Mouse (Mus musculus): Measurements from ENCODE around the gene Wdfy1.

Wdfy1 gene

DNA sequence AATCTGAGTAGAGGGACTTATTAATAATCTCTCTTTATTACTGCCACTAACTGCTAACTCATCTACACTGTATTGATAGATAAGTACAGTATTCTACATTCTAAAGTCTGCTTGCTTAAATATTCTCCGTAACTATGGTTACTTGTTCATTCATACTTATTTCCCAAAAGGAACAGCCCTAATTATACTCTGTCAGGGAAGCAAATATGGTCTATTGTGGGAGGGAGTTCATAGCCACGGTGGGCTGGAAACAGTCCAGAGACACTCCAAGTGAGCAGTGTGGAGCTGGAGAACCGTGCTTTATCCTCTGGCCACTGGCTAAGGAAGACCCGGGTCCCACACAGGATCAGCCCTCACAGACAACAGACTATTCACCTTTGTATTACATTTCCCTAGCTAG is 65.3 kb downstream of the Wdfy1 start:
- DNase-seq (ENCODE audit: low spot score), result no peak

DNA sequence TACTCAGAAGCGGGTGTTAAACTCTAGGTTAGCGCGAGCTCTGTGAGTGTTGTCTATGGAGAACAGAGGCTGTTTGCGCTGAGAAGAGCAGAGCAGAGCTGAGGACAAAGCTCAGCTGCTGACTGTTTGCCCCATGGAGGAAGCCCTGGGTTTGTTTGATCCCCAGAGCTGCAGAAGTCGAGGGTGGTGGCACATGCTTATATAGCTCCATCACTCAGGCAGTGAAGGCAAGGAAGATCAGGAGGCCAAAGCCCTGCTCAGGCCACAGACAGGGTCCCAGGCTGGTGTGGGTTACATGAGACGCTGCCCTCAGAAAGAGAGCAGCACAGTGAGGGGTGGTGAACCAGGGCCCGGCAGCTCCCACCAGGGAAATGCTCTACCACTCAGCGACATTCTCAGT is 65.7 kb downstream of the Wdfy1 start:
- no peak for DNase-seq (ENCODE audit: low spot score)

DNA sequence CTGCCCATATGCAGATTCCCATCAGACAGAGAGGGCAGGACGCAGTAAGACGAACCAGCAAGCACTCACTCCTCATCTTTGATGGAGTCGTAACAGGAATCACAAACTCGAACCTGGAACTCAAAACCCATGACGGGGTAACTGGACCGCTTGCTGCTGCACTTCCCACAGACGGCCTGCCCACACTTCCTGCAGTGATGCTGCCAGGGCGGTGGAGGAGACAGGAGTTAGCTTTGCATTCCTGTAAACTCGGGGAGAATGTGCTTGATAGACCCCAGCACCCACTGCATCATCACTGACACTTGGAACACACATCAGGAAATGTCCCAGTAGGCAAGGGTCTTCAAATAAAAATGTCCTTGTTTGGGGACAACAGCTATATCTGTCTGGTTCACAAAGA is 68.6 kb downstream of the Wdfy1 start:
- DNase-seq (ENCODE audit: low spot score), result no peak

DNA sequence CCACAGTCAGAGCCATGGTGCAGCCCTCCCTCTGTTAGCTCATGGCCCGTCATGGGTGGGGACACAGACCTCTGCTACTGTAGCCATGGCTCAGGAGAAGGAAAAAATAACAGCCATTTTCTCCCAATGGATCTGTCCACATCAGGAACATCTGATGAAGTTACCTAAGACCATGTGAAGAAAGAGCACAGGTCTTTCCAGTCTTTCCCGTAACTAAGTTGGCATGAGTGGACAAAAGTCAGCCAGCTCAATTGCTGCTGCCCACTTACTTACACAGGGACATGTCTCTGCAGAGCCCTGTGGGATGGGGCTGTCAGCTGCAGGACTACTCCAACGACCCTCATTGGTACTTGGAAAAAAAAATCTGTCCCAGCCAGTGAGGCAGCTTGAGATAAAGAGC is 69.2 kb downstream of the Wdfy1 start:
- no peak for DNase-seq (ENCODE audit: low spot score)

DNA sequence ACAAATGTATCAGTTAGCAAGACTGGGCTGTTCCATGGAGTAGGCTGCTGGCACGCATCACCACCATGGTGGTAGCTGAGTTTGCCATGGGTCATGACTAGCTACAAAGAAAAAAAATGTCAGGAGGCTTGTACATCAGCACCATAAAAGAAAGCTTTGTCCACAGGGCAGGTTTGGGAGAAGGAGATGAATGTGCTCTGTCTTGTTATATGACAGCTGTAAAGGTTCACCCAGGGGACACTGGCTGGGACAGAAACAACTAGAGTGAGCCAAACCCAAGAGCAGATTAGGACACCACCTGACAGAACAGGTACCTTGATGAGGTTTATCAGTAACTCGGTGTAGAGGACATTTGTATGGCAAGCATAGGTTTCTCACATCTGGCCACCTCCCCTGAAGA is 71.3 kb downstream of the Wdfy1 start:
- no peak for DNase-seq (ENCODE audit: low spot score)

DNA sequence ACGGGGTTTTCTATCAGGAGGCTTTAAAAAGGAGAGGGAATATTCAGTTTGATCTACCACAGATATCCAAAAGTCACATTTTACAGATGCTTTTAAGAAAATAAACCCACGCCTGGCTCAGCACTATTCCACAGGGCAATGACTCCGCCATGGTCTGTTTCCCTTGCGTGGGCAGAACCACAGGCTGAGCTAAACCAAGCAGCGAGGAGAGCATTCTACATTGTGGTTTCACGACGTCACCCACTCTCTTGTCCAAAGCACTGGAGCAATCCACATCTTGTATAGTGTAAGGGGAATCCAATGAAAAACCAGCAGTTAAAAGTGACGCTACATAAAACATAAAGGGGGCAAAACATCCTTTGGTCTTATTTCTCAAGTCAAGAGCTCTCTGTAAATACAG is 72.4 kb downstream of the Wdfy1 start:
- no peak for DNase-seq (ENCODE audit: low spot score)

DNA sequence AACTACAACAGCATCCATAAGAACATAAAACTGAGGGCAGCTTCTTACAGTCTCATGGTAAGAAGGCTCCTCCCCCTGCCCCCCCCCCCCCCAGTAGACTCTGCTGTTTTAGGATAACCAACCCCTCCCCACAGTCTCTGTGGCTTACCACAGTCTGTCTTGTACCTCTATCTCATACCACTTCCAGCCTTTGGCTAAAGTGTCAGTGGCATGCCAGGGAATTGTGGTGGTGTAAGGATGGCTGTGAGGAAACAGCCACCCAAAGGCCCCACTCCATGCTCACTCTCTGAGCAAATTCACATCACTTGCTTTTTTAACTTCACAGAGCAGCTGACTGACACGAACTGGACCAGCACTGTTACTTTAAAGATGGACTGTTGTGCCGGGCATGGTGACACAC is 77.4 kb downstream of the Wdfy1 start:
- no peak for DNase-seq (ENCODE audit: low spot score)

DNA sequence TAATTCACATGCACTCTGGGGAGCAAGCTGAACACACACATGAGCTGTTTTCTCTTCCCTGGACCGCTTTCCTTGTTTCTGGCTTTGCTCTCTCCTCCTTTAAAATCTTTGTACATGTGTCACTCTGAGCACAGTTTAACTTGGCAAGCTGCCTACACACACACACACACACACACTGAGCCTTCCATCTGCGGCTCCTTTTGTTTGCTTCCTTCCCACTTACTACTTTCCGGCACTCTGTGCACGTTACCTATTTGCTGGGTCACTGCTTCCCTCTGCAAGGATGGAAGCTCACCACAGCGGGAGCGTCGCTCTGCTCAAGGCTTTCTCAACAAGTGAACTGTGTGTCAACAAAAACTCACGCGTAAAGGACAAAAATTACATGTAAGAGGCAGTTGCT is 78.6 kb downstream of the Wdfy1 start:
- no peak for DNase-seq (ENCODE audit: low spot score)

DNA sequence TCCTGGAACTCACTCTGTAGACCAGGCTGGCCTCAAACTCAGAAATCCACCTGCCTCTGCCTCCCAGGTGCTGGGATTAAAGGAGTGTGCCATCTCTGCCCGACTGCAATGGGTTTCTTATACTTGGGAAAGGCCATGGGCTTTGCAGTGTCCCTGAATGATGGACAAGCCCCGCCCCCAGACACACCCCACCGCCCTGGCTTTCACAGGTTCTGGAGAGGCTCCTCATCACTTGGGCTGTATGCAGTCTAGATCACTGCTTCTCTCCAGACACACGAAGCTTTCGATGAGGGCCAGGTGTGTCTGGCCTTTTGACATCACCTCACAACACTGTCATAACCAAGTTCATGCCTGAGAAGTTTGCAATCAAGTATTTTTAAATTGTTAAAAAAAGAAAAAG is 79.0 kb downstream of the Wdfy1 start:
- DNase-seq (ENCODE audit: low spot score), result no peak

DNA sequence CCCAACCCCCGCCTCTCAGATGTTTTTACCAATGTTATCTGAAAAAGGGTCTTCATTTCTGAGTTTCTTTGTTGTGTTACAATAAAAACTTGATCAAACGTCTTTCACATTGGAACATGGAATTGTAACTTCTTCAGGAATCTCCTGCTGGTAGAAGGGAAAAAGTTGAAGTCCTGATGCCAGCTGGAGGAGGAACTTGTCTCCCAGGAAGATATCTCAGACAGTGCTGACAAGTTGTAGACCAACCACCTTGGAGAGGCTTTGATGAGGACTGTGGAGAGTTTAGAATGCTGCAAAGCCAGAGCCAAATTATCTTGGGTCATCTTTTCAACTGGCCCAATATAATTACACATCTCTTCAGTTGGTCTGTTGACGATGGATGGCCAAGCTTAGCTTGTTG is 83.5 kb downstream of the Wdfy1 start:
- DNase-seq (ENCODE audit: low spot score), result no peak

DNA sequence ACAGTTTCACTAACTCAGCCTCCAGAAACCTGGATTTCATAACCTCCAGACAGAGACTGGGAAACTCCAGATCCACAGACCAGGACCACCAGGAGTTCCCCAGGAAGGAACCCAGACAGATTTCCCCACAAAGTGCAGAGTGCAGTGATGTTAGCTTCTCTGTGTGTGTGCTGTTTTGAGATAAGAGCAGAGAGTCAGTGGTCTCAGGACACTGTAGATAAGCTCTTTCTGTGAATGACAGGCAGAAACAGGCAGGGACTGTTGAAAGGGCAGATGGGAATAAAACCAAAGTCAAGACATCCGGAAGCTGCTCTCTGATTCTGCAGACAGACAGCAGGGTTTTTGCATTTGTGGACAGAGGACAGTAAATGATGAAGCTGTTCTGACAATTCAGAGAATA is 88.7 kb downstream of the Wdfy1 start:
- no peak for DNase-seq (ENCODE audit: low spot score)

DNA sequence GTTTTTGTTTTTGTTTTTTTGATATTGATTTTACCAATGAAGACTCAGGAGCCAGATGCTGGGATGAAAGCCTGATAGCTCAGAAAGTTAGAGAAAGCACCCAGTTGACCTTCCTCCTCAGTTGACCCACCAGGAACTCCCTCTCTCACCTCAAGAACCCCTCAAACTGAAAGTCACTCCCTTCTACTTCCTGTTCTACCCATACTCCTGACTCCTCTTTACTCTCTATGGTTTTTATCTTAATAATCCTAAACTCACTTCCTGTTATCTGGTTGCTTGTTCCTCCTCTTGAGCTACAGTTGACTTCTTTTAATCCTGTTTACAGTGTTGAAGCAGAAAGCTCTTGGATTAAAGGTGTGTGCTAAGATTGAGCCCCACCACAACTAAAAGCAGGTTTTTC is 91.9 kb downstream of the Wdfy1 start:
- DNase-seq (ENCODE audit: low spot score), result no peak

DNA sequence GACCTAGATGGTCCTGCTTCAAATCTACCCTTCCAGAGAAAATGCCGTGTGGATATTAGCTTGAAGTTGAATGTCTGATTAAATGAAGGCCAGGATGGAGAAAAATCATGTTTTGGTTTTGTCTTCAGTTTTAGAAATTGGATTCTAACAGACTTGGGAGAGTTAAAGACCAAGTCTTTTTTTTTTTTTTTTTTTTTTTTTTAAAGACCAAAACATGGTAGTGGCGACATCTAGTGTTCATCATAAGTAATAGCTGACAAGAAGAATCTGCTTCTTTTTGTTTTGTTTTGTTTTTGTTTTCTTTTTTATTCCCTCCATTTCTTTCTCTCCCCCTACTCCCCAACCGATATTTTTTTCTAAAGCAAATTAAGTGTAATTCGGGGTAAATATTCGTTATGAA is 93.0 kb downstream of the Wdfy1 start:
- DNase-seq (ENCODE audit: low spot score), result no peak

DNA sequence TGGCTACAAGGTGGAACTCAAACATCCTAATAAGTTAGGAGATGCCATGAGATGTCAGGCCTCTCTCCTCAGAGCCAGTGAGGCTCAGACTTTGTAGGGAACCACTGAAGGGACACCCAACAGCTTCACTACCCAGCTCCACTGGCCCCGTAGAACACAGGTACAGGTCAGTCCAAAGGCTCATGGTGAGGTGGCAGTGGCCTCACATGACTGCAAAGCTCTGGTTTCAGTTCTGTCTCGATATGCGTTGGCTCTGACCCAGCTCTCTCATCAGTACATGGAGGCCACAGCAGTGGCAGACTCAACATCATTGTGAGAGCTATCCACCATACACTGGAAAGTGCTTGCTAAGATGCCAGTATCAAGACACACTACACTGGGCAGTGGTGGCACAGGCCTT is 95.2 kb downstream of the Wdfy1 start:
- no peak for DNase-seq (ENCODE audit: low spot score)

DNA sequence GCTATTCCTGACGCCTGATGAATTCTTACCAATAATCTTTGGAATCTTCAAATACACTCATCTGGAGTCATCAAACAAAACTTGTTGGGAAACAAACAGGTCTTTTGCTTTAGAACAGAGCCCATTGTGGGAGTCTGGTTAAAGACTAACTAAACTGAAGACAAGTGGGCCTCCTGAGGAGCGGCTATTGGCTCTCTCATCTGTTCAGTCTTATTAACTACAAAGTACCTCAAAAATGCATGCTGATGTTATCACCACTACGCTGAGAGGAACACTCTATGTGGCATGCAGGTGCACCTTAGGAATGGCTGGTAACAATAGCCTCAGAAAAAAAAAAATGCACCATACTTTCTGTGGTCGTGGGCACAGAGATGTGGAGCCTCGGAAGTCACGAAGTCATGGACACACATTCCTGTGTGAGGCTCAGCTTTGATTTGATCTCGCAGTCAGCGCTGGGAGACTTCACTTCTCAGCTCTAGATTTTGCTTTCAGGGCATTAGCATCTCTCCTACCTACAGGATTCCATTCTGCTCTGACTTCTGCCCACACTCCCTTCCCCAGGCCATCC is 97.7 kb downstream of the Wdfy1 start:
- no peak for DNase-seq (ENCODE audit: low spot score)

DNA sequence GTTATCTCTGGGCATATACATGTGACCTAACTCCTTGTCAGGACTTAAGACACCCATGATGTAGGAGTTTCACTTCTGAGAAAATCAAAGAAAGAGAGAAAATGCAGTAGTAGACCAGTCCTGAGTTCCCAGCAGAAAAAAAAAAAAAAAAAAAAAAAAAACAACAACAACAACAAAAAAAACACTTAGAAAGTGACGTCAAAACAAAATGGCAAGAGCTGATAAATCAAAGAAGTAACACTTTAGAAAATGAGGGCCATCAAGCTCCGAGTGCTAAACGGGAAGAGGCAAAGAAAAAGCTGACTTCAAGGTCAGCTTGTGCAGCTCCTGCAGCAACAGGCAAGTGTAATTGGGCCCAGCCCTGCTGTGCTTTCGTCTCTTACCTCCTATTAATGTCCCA is 100.2 kb downstream of the Wdfy1 start:
- no peak for DNase-seq (ENCODE audit: low spot score)

DNA sequence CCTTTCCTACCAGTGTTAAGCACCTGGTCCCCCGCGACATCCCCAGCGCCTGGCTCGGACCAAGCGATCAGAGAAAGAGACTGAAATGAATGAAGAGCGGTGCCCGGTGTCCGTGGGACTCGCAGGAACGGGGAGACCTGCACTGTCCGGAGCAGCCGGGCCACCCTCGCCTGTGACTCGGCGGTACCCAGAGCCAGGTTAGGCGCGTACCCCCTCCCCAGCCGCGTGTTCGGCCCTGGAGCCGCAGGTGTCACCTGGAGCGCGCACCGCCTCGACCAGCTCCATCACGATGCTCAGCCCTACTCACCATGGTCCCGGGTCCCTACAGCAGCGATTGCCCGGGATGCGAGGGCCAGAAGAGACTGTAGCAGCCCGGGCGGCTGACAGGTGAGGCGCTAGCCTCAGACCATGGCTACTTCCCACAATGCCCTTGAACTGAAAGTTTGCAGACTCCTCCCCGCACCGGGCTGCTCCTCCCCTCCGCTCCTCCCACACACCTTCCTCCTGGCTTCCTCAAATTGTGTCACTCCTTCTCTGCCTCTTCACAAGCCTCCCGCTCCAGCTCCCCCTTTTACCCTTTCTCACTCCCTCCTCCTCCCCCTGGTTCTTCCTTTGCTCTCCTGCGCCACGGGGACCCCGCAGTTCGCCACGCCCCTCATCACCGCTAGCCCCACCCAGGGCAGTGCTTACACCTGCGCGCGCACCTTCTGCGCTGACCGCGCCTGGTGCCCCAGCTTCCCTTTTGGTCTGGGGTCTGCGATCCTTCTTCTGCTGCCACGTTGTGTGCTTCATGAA is 104.2 kb downstream of the Wdfy1 start, which contains the start of gene Ap1s3:
Gene Ap1s3 (minus strand): TSS at position 430 of the 795 bp plus-strand sequence.
- peak; percentile 56 for DNase-seq (ENCODE audit: low spot score)

DNA sequence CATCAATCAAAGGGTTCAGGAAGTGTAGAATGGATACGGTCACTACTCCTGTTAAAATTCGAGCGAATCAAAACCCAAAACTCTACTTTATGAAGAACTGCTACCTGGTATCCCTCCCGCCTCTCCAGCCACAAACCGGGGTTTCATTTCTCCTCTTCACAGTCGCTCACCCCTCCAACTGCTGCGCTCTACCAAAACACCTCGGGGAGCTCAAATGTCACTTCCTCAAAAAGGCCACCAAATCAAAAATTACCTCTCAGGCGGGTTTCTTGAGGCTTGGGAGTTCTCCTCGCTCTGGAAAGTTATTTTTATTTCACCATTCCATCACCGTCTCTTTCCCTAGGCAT is 104.8 kb downstream of the Wdfy1 start:
- DNase-seq (ENCODE audit: low spot score), result peak; percentile 33

DNA sequence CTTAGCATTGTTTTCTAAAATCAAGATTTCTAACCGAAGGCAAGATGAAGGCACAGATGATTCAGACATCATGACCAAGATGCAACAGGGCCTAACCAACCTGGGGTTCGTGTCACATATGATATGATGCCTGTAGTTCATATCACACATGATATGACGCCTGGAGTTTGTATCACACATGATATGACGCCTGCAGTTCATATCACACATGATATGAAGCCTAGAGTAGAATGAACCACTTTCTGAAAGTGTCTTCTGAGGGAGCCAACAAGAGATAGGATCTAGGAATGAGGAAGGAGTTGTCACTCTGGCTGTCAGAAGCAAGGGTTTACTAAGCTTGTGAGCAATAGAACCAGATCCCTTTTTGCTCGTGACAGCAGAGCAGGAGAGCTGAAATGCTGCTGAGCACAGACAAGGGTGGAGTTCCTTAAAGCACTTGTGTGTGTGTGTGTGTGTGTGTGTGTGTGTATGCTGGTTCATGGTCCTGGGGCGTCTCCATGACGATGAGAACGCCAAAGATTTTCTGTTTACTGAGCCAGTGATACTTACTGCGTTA is 106.4 kb downstream of the Wdfy1 start:
- DNase-seq (ENCODE audit: low spot score), result no peak

DNA sequence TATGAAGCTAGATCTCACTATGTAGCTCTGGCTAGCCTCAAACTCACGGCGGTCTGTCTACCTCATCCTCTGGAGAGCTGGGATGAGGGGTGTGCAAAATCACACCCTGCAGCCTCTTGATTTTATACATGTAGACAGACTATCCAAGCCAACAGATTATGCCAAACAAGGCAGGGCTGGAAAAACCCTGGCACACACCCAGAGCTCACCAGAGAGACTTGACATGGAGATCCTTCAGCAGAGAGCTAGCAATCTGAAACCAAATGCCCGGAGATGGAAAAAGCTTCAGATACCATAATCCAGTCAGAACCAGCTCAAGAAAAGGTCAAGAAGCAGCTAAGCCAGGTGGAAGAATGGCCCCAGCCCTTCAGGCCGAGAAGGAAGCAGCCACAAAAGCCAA is 111.0 kb downstream of the Wdfy1 start:
- DNase-seq (ENCODE audit: low spot score), result no peak

DNA sequence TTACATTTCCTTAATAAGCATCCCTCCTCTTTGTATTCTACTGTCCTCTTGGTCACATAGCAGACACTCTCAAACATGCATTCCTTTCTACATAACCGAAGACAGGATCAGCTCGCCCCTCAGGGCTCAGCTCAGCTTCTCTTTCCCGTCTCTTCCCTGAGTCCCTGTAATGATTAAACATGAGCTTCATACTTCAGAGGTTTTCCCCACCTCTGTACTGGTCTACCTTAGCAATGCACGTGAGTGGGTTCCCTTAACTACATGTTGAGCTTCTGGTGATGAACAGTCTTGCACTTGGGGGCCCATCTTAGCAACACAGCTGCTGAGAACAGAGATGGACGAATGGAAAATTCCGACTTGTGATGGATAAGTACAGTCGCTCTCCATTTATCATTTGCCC is 116.3 kb downstream of the Wdfy1 start:
- no peak for DNase-seq (ENCODE audit: low spot score)

DNA sequence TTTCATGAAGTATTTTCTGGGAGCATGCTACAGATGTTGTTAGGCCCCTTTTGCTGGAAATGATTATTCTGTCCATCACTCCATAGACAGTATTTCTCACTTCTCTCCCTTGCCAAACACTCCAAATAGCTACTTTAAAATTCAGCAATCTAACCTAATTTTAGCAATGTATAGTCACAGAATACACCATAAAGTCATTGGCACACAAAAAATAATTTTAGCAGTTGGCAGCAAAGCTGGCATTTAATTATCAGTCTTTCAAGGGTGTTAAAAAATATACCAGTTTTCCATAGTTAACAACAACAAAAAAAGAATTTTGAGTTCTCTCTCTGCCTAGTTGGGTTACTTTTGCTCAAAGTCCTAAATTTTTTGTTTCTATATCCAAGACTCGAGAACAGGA is 118.5 kb downstream of the Wdfy1 start:
- DNase-seq (ENCODE audit: low spot score), result no peak

DNA sequence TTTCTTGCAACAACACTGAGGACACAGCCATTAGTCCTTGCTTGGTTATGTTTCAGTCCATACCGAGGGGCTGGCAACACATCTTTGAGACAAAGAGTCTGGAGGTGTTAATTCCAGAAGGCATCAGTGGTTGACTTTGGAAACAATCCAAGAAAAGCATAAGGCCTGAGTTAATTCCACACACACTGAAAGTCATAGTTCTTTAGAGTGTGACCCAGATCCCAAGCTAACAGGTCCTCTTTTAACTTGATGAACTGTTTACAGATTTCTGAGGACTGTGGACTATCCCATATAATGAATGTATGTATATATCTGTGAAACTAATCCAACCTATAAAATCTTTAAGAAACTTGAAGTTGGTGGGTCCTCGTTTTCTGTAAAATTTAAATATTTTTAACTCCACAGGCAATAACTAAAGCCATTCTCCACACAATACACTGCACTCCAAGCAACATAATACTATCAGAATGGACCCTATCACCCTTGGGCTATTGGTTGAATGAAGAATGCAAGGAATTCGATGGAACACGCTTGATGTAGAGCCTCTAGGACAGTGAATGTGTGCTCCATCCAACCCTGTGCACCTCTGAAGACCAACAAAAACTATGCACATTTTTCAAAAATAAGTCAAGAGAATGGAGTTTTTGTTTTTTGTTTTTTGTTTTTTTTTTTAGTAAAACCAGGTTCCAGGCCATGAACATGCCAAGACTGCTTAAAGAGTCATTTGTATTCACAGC is 120.0 kb downstream of the Wdfy1 start:
- no peak for DNase-seq (ENCODE audit: low spot score)
